Mouse (Mus musculus) liver, embryonic 11.5 days (tissue): ENCODE measurements at regions not wholly inside any gene's neighbourhood (a gene's known extent, or its start where the extent isn't known, plus 50 kb on each side); places are given as distances from the start of the nearest gene placed in this dataset.

Experiments
- ATAC-seq: fragments of 200-750 bp; cut with Nextera tagmentation; replicated peaks from 2 replicates; pipeline ENCODE4 v1.8.0; 2017; ENCODE audit warnings: moderate number of reproducible peaks, mild to moderate bottlenecking, moderate TSS enrichment, moderate library complexity; ENCODE audit not compliant: low FRiP score
- DNase-seq: peaks from one replicate; pipeline ENCODE4 v3.0.0-alpha.2; 2017; ENCODE audit warnings: low spot score
- H3K27ac ChIP-seq: fragments of 300-500 bp; sonication (generic); 2 replicates; pipeline ENCODE4 v1.5.1; 2014; ENCODE audit warnings: mild to moderate bottlenecking, low read depth, low read length, control low read depth
- H3K27me3 ChIP-seq: fragments of 300-500 bp; sonication (generic); replicated peaks from 2 replicates; pipeline ENCODE4 v1.6.1; 2014; ENCODE audit warnings: low read length, mixed read lengths; ENCODE audit not compliant: control insufficient read depth, insufficient read depth
- H3K36me3 ChIP-seq: fragments of 300-500 bp; sonication (generic); 2 replicates; pipeline ENCODE4 v1.6.1; 2014; ENCODE audit warnings: mild to moderate bottlenecking, low read length, moderate library complexity, mixed read lengths; ENCODE audit not compliant: control insufficient read depth, insufficient read depth
- H3K4me1 ChIP-seq: fragments of 300-500 bp; sonication (generic); replicated peaks from 2 replicates; pipeline ENCODE4 v1.6.1; 2014; ENCODE audit warnings: low read length, mixed read lengths; ENCODE audit not compliant: control insufficient read depth, insufficient read depth
- H3K4me2 ChIP-seq: fragments of 300-500 bp; sonication (generic); 2 replicates; pipeline ENCODE4 v1.6.1; 2014; ENCODE audit warnings: mild to moderate bottlenecking, control low read depth, moderate library complexity
- H3K4me3 ChIP-seq: fragments of 300-500 bp; sonication (generic); 2 replicates; pipeline ENCODE4 v1.5.1; 2014; ENCODE audit warnings: low read depth, low read length, control low read depth
- H3K9ac ChIP-seq: fragments of 300-500 bp; sonication (generic); 2 replicates; pipeline ENCODE4 v1.6.1; 2014; ENCODE audit warnings: low read depth, low read length, control low read depth
- H3K9me3 ChIP-seq: fragments of 300-500 bp; sonication (generic); 2 replicates; pipeline ENCODE4 v1.6.1; 2016; ENCODE audit warnings: low read length, inconsistent platforms, mixed read lengths; ENCODE audit not compliant: control insufficient read depth
- WGBS: fragments of 180-500 bp; shearing (Covaris S2); extraction: QIAGEN DNeasy Blood & Tissue Kit; methylation state at CpG from one replicate; pipeline ENCODE4 v1.1.7; 2014; 5-methylcytosine and 5-hydroxymethylcytosine counted together

DNA sequence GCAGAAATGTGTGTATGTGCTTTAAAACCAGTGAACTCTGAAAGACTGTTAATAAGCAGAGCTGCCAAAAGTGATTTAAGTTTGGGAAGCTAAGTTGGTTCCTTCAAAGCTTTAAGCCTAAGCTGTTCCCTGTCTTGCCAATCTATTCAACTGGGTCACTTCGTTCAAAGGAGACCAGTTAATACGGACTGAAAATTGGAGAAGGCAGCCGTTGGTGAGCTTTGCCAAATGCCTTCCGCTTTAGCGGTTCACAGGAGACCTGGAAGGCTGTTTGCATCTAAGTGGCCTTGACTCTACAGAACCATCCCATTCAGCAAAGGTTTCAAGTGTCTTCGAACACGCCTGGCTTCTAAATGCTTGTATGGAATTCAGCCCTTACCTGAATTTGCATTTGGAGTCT lies 68.2 kb upstream of the Mkln1 start:
- ATAC-seq: no peak
- Histone ChIP-seq H3K9me3 (no peaks in the 10 kb centered on the region), H3K4me2 (no peak overlapping the region), H3K27ac (no peak overlapping the region), H3K36me3 (no peaks in the 10 kb centered on the region), H3K4me3 (no peak overlapping the region), H3K4me1 (no peaks in the 10 kb centered on the region), H3K9ac (no peak overlapping the region), H3K27me3 (no peaks in the 10 kb centered on the region)
- WGBS: 90% methylated on average over 7 of the region's 7 CpGs
- DNase-seq: no peak

DNA sequence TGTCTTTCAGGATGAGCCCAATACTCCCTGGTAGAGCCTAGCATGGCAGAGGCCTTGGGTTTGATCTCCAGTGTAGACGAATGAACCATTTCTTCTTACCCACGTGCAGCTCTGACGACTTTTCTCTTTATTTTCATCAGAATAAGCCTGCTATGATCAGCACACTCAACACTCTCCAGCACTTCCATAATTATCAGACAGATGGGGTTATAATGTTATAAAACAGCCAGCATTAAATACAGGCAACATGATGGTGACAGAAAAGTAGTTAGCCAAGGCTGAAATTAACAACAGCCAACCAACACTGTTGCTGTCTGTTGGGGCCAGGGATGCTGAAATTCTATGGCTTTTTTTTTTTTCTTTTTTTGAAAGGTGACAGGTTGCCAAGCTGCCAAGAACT lies 67.7 kb upstream of the Mkln1 start:
- ATAC-seq (no peak), DNase-seq (no peak)
- no peaks in the 10 kb centered on the region for H3K36me3 ChIP-seq
- H3K4me1 ChIP-seq: no peaks in the 10 kb centered on the region
- no peak overlapping the region for H3K9ac ChIP-seq
- no peaks in the 10 kb centered on the region for H3K27me3 ChIP-seq
- no peak overlapping the region for H3K4me3 ChIP-seq
- WGBS: 69% methylated on average over 3 of the region's 3 CpGs
- no peaks in the 10 kb centered on the region for H3K9me3 ChIP-seq
- no peak overlapping the region for H3K27ac ChIP-seq
- no peak overlapping the region for H3K4me2 ChIP-seq

DNA sequence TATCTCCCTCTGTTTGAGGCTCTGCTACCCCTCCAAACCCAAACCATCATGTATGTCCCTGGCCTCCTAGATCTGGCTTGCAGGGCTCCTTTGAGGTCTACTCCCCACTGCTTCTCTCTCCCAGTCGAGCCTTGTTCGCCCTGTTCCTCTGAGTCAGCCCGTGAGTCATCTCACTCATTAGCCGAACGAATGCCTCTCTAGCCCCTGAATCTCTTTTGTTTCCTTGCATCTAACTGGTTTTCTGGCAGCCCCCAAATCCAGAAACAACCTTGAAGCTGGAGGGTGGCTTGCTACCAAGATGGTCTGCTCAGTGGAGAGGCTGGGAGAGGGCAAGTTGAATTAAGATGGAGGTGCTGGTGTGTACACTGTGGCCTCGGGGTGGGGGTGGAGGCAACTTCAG lies 66.3 kb upstream of the Mkln1 start:
- H3K27me3 ChIP-seq: no peaks in the 10 kb centered on the region
- no peaks in the 10 kb centered on the region for H3K9me3 ChIP-seq
- H3K4me3 ChIP-seq: no peak overlapping the region
- H3K4me2 ChIP-seq: no peak overlapping the region
- WGBS: 65% methylated on average over 6 of the region's 6 CpGs
- no peaks in the 10 kb centered on the region for H3K4me1 ChIP-seq
- H3K27ac ChIP-seq: no peak overlapping the region
- no peaks in the 10 kb centered on the region for H3K36me3 ChIP-seq
- no peak for DNase-seq
- no peak for ATAC-seq
- H3K9ac ChIP-seq: no peak overlapping the region

DNA sequence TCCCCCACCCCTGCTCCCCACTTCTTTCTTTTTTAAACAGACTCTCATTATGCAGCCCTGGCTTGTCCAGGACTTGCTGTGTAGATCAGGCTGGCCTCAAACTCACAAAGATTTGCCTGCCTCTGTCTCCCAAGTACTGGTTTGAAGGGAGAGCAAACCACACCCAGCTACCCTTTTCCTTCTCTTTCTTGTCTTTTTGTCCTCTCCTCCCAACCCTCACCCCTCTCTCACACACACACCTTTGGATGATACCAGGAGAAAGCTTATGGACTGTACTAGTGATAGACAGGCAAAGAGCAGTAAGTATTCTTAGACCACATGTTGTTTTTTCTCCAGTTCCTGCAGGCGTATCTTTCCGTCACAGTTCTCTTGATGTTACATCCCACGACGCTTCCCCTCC lies 65.8 kb upstream of the Mkln1 start:
- no peak overlapping the region for H3K4me3 ChIP-seq
- H3K36me3 ChIP-seq: no peaks in the 10 kb centered on the region
- no peaks in the 10 kb centered on the region for H3K9me3 ChIP-seq
- H3K4me2 ChIP-seq: no peak overlapping the region
- H3K9ac ChIP-seq: no peak overlapping the region
- no peak overlapping the region for H3K27ac ChIP-seq
- H3K4me1 ChIP-seq: no peaks in the 10 kb centered on the region
- no peak for DNase-seq
- 72% methylated on average over 4 of the region's 4 CpGs for WGBS
- no peak for ATAC-seq
- no peaks in the 10 kb centered on the region for H3K27me3 ChIP-seq

DNA sequence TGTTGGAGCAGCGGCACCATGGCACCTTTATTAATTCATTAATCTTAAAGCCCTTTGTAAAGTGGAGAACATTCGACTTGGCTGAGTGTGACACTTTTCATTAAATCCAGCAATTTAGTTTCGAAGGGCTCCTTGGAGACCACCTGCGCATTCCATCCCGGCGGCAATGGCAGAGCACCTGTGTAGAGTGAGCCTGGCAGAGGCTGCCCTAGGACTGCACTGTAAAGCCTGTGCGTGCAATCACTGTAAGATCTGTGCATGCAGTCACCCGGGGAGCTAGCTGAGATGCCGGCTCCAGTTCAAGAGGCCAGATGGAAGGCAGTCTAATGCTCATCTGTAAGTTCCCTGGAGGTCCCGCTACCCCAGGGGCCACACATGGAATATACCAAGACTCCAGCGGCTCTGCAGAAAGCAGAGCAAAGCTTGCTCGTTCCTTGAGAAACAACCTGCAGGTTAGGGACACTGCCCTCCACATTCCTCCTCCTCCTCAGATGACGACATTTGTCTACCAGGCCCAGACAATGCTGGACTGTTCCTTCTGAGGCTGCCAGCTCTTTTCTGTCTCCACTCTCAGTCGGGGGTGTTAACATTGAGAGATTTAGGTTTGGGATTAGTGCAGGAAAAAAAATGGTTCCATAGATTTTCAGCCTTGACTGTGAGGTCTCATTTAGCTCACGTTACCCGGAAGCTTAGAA lies 65.2 kb upstream of the Mkln1 start:
- H3K27me3 ChIP-seq: no peaks in the 10 kb centered on the region
- no peak overlapping the region for H3K27ac ChIP-seq
- WGBS: 83% methylated on average over 16 of the region's 16 CpGs
- H3K9me3 ChIP-seq: no peaks in the 10 kb centered on the region
- H3K36me3 ChIP-seq: no peaks in the 10 kb centered on the region
- no peak overlapping the region for H3K4me3 ChIP-seq
- no peak overlapping the region for H3K4me2 ChIP-seq
- H3K4me1 ChIP-seq: no peaks in the 10 kb centered on the region
- ATAC-seq (no peak; the same call in 1 of the 2 replicates), DNase-seq (no peak)
- H3K9ac ChIP-seq: no peak overlapping the region

DNA sequence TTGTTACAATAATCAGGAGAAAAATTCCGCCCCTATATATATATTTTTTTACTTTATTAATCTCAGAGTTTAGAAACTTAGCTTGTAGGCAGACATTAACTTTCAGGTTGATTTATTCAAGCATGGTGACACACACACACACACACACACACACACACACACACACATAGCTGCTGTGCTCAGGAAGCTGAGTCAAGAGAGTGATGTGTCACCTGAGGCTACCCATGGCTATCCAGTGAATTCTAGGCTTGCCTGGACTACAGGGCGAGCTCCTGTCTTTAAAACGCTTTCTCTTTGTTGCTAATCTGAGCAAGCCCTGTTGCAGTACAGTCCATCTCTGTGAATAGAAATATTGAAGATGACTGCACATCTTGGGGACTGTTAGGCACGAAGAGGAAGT lies 64.4 kb upstream of the Mkln1 start:
- WGBS: 74% methylated on average over 4 of the region's 4 CpGs
- no peak for DNase-seq
- H3K4me2 ChIP-seq: no peak overlapping the region

DNA sequence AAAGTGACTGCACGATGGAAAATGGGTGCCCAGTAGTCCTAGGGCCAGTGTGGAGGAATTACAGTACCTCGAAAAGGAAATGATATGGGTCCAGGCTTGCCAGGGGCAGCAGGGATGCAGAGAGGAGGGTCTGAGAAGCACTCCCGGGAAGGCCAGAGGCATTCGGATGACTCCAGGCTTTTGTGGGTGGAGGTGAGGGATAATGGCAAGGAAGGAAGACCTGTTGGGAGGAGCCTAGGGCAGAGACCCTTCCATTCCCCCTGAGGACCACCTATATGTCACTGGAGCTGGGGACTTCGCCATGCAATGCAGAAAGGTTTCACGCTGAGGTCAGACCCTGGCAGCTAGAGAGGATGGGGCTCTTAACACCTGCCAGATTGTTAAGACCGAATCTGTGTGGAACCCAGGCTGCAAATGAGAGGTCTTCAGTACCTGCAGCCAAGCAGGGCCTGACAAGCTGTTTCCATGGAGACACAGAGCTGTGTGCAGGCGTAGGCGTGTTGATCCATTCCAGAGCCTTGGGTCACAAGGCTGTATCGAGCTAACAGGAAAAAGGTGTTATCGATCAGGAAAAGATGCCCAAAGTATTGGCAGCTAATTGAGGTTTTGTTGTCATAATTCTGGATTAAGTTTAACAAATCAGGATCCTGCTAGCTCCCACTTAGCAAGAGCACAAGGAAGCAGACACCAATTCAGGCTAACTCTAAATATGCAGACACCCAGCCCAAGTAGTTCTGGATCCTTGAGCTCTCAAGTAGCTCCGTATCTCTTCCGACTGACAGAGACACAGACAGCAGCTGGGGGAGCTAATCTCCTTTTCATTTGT lies 59.2 kb upstream of the Mkln1 start:
- Histone ChIP-seq H3K9ac (no peak overlapping the region), H3K36me3 (no peaks in the 10 kb centered on the region)
- 52% methylated on average over 13 of the region's 13 CpGs for WGBS

More for the DNA sequence above, 64.4 kb upstream of the Mkln1 start:
- H3K27me3 ChIP-seq: no peaks in the 10 kb centered on the region
- no peaks in the 10 kb centered on the region for H3K36me3 ChIP-seq
- no peaks in the 10 kb centered on the region for H3K9me3 ChIP-seq
- no peaks in the 10 kb centered on the region for H3K4me1 ChIP-seq
- no peak for ATAC-seq
- H3K27ac ChIP-seq: no peak overlapping the region
- H3K9ac ChIP-seq: no peak overlapping the region
- H3K4me3 ChIP-seq: no peak overlapping the region

DNA sequence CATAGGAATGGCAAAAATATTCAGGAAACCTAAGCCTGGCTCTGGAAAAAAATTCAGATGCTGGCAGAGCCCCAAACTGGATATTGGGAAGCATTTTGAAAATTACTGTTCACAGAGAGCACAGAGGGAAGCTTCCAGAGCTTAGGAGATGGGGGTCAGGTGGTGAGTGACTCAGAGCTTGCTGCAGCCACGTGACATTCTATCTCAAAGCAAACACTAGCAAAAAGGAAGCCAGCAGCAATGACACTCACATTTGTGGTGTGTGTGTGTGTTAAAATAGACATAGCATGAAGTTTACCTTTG lies 58.6 kb upstream of the Mkln1 start:
- ATAC-seq: no peak
- H3K9me3 ChIP-seq: no peaks in the 10 kb centered on the region
- H3K9ac ChIP-seq: no peak overlapping the region
- no peak overlapping the region for H3K27ac ChIP-seq
- no peaks in the 10 kb centered on the region for H3K27me3 ChIP-seq
- H3K4me2 ChIP-seq: no peak overlapping the region
- no peaks in the 10 kb centered on the region for H3K36me3 ChIP-seq
- WGBS: 21% methylated on average over 1 of the region's 1 CpGs
- H3K4me3 ChIP-seq: no peak overlapping the region
- H3K4me1 ChIP-seq: no peaks in the 10 kb centered on the region
- no peak for DNase-seq

More for the DNA sequence above, 59.2 kb upstream of the Mkln1 start:
- no peak overlapping the region for H3K4me2 ChIP-seq
- DNase-seq (no peak), ATAC-seq (no peak)
- no peak overlapping the region for H3K4me3 ChIP-seq
- H3K9me3 ChIP-seq: no peaks in the 10 kb centered on the region
- H3K27me3 ChIP-seq: no peaks in the 10 kb centered on the region
- H3K27ac ChIP-seq: no peak overlapping the region
- no peaks in the 10 kb centered on the region for H3K4me1 ChIP-seq
